Mouse (Mus musculus) small intestine, adult 2 months (tissue): Measurements from ENCODE around the gene Gtdc1.

Experiments
- CTCF ChIP-seq: fragments of 200-500 bp; IDR thresholded peaks from 2 replicates; pipeline ENCODE4 v1.5.1; 2012; ENCODE audit warnings: low read depth, mild to moderate bottlenecking, control low read depth, inconsistent platforms, low read length, moderate library complexity, mixed read lengths; ENCODE audit not compliant: insufficient replicate concordance, insufficient read length; ENCODE audit errors: extremely low read depth
- POLR2A ChIP-seq: fragments of 200-500 bp; IDR thresholded peaks from 2 replicates; pipeline ENCODE4 v1.6.1; 2012; ENCODE audit warnings: low read depth, mild to moderate bottlenecking, control low read depth, inconsistent platforms, low read length, moderate library complexity

DNA sequence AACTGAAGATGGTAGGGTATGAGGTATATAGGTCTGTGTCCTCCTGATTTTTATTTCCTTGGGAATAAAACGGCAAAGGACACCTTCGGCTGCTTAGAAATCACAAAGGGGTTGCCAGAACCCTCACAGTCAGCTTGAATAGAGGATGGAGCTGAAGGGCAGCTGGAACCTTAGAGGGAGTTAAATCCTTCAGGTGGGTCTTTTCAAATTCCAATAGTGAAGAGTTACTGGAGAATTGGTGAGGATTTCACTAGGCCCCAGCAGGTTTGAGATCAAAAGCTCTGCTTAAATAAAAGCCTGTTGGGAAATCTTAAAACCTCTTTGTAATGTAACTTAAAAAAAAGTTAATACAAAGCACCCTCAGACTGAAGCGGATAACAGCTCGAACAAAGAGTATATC, 389.3 kb downstream of the Gtdc1 start:
- TF ChIP-seq CTCF, result no peak
- TF ChIP-seq POLR2A, result no peak
